Mouse (Mus musculus) intestine, embryonic 15.5 days (tissue): ENCODE results near the gene Eif4a1. TPM values are rescaled to one million over a fixed set of nuclear protein-coding genes. Genes with fewer than 3 reads are reported as not detected.
A peak's percentile ranks its signal among the peaks of the same experiment; 100 is the strongest.
"Not testable (repeated sequence)": the region's sequence is repeated elsewhere in the genome, so short reads cannot be mapped to it uniquely, and the experiment has no call there.

ENCODE experiments used
- ATAC-seq: fragments of 200-750 bp; cut with Nextera tagmentation; 2 replicates; pipeline ENCODE4 v1.8.0; 2017; ENCODE audit warnings: moderate TSS enrichment, moderate library complexity
- H3K27ac ChIP-seq: fragments of 300-500 bp; sonication (generic); 2 replicates; pipeline ENCODE4 v1.5.1; 2015; ENCODE audit warnings: mild to moderate bottlenecking, inconsistent platforms
- H3K27me3 ChIP-seq: fragments of 300-500 bp; sonication (generic); replicated peaks from 2 replicates; pipeline ENCODE4 v1.6.1; 2015; ENCODE audit warnings: inconsistent platforms
- H3K36me3 ChIP-seq: fragments of 300-500 bp; sonication (generic); 2 replicates; pipeline ENCODE4 v1.6.1; 2015; ENCODE audit warnings: inconsistent platforms
- H3K4me1 ChIP-seq: fragments of 300-500 bp; sonication (generic); replicated peaks from 2 replicates; pipeline ENCODE4 v1.6.1; 2015; ENCODE audit warnings: inconsistent platforms
- H3K4me2 ChIP-seq: fragments of 300-500 bp; sonication (generic); replicated peaks from 2 replicates; pipeline ENCODE4 v1.6.1; 2015; ENCODE audit warnings: mild to moderate bottlenecking, inconsistent platforms
- H3K4me3 ChIP-seq: fragments of 300-500 bp; sonication (generic); replicated peaks from 2 replicates; pipeline ENCODE4 v1.5.1; 2015; ENCODE audit warnings: inconsistent platforms
- H3K9ac ChIP-seq: fragments of 300-500 bp; sonication (generic); 2 replicates; pipeline ENCODE4 v1.6.1; 2015; ENCODE audit warnings: inconsistent platforms
- H3K9me3 ChIP-seq: fragments of 300-500 bp; sonication (generic); 2 replicates; pipeline ENCODE4 v1.6.1; 2016; ENCODE audit warnings: inconsistent platforms
- WGBS: fragments of 180-500 bp; shearing (Covaris S2); methylation state at CpG from one replicate; pipeline ENCODE4 v1.1.7; 2015; 5-methylcytosine and 5-hydroxymethylcytosine counted together
- polyA plus RNA-seq: library from polyadenylated mRNA; unstranded; fragments of >200 nt; fragmentation: Nextera tagmentation; extraction: Ambion mirVana; gene quantifications from 2 replicates; pipeline ENCODE4 v1.2.1, GENCODE M21; 2015

Eif4a1 gene
- polyA plus RNA-seq, 1 experiment from 2014 or later, result 559 TPM

DNA sequence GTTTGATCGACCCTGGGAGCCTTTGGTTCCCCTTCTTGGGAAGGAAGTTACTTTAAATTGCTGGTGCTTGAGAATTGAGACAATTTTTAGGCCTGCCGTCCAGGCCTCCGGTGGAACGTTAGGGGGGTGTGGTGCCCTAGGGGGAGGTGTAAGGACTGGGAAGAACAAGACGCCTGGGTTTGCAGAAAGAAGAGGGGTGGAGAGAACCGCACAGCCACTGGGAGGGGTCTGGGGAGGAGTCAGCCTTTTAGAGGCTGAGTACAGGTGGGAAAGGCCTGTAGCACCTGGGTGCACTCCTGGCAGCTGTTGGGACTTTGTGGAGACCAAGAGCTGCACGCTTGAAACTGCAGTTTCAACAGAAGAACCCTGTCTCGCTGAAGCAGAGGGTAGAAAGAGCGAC is 17.5 kb downstream of the Eif4a1 start:
- no peaks in the 10 kb centered on the region for H3K9me3 ChIP-seq
- H3K4me1 ChIP-seq, result peaks cover 12% of the 10 kb centered on the region
- WGBS, result 39% methylated on average over 9 of the region's 9 CpGs
- H3K27ac ChIP-seq, result peak overlapping the region; percentile 51
- ATAC-seq, result no peak
- 0 out of 2 replicates have a peak overlapping the region, but pooled peaks have one; percentile 13 for H3K9ac ChIP-seq
- no peaks in the 10 kb centered on the region for H3K27me3 ChIP-seq
- H3K4me2 ChIP-seq, result no peak overlapping the region
- H3K36me3 ChIP-seq, result peaks cover 47% of the 10 kb centered on the region
- H3K4me3 ChIP-seq, result no peak overlapping the region

DNA sequence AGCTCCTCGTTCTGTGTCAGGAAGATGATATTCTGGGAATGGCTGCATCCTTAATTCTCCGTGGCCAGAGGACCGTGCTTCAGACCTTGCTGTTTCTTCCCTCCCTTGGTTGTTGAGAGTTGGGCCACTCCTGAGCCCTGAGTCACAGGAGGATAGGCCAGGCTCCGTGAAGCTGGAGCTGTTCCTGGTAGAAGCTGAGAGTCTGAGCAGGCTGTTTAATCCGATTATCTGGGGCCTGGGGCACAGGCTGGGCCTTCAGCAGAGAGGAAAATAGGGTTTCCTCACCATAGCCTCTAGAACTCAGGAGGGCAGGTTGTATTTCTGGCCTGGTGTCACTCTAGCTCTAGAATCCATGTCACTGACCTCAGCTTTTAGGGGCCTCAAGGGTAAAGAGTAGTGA is 18.8 kb downstream of the Eif4a1 start:
- H3K27ac ChIP-seq, result no peak overlapping the region
- H3K27me3 ChIP-seq, result no peaks in the 10 kb centered on the region
- H3K9ac ChIP-seq, result no peak overlapping the region
- H3K4me3 ChIP-seq, result no peak overlapping the region
- 71% methylated on average over 5 of the region's 5 CpGs for WGBS
- ATAC-seq, result no peak
- peaks cover 12% of the 10 kb centered on the region for H3K4me1 ChIP-seq
- H3K9me3 ChIP-seq, result no peaks in the 10 kb centered on the region
- H3K4me2 ChIP-seq, result no peak overlapping the region
- H3K36me3 ChIP-seq, result peaks cover 53% of the 10 kb centered on the region

DNA sequence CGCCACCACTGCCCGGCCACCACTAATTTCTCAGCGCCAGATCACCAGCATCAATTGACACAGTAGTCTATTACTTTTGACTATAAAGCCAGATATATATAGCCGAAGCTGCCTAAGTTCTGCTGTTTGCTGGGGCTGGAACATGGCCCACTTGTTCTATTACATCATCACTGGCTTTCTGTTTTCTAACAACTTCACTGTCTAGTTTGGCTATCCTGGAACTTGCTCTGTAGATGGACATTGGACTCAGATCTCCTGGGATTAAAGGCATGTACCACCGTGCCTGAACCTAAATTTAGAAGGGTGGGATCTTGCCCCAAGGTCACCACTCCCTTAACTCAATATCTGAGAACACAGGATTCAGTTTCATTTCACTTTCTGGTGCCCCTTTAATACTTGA is 26.4 kb downstream of the Eif4a1 start:
- no peaks in the 10 kb centered on the region for H3K9me3 ChIP-seq
- 86% methylated on average over 5 of the region's 5 CpGs for WGBS
- H3K4me1 ChIP-seq, result no peaks in the 10 kb centered on the region
- no peak overlapping the region for H3K27ac ChIP-seq
- H3K27me3 ChIP-seq, result no peaks in the 10 kb centered on the region
- H3K4me2 ChIP-seq, result no peak overlapping the region
- no peak overlapping the region for H3K9ac ChIP-seq
- ATAC-seq, result no peak
- no peak overlapping the region for H3K4me3 ChIP-seq
- peaks cover 63% of the 10 kb centered on the region for H3K36me3 ChIP-seq

DNA sequence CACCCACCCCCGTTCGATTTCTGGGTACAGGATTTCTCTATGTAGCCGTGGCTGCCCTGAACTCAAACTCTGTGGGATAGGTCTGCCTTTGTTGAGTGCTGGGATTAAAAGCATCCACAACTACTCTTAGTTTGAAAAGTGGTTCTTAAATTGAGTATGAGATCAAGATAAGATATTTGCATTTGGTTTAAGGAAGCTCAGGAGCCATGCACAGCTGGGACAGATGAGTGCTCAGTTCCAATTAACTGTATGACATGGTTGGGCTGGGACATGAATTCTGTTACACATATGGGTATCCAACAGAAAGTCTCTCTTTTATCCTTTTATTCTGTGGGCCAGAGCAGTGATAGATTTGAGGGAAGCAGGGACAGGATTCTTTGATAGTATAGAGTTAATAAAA is 36.8 kb downstream of the Eif4a1 start:
- Histone ChIP-seq H3K9me3 (no peaks in the 10 kb centered on the region), H3K27ac (no peak overlapping the region), H3K4me1 (peaks cover 5% of the 10 kb centered on the region; the same call in 1 of the 2 replicates), H3K27me3 (no peaks in the 10 kb centered on the region), H3K36me3 (peaks cover 5% of the 10 kb centered on the region; the same call in 1 of the 2 replicates), H3K9ac (no peak overlapping the region), H3K4me2 (no peak overlapping the region; the same call in 1 of the 2 replicates), H3K4me3 (no peak overlapping the region)
- whole genome bisulfite sequencing, result 72% methylated on average over 3 of the region's 3 CpGs
- ATAC-seq, result no peak

DNA sequence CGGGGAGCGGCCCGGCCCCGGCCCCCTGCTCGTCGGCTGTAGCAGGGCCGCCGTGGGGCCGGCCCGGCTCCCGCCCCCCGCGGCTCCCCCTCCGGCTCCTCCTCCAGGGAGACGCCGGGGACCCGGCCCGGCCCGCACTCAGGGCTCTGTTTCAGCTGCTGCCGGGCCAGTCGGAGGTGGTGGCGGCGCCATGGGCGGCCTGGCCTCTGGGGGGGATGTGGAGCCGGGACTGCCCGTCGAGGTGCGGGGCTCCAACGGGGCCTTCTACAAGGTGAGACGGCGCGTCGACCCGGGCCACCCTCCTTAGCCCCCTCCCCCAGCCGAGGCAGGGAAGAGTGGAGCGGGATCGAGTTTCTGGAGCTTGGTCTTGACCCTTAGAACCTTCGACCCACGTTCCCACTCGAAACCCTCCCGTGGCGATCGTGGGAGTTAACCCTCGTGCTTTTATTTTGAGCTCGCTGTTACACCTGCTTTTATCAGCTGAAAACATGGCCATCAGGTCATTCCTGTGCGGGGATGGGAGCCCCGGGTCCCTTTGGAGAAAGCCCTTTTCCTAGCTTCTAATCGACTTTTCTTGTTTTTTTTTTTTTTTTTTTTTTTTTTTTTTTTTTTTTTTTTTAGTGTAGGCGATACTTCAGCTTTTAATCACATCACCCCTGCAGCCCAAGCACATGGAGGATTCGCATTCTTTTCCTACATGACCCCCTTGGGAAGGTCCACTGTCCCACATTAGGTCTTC is 38.9 kb downstream of the Eif4a1 start:
- H3K4me1 ChIP-seq, result peaks cover 5% of the 10 kb centered on the region; the same call in 1 of the 2 replicates
- H3K9ac ChIP-seq, result peak overlapping the region; percentile 96
- peak overlapping the region; percentile 97 for H3K27ac ChIP-seq
- H3K27me3 ChIP-seq, result no peaks in the 10 kb centered on the region
- H3K4me2 ChIP-seq, result peak overlapping the region; percentile 60
- ATAC-seq, result peak; percentile 80
- peak overlapping the region; percentile 97 for H3K4me3 ChIP-seq
- no peaks in the 10 kb centered on the region for H3K9me3 ChIP-seq
- under 1% methylated on average over 41 of the region's 50 CpGs for WGBS
- no peaks in the 10 kb centered on the region for H3K36me3 ChIP-seq

DNA sequence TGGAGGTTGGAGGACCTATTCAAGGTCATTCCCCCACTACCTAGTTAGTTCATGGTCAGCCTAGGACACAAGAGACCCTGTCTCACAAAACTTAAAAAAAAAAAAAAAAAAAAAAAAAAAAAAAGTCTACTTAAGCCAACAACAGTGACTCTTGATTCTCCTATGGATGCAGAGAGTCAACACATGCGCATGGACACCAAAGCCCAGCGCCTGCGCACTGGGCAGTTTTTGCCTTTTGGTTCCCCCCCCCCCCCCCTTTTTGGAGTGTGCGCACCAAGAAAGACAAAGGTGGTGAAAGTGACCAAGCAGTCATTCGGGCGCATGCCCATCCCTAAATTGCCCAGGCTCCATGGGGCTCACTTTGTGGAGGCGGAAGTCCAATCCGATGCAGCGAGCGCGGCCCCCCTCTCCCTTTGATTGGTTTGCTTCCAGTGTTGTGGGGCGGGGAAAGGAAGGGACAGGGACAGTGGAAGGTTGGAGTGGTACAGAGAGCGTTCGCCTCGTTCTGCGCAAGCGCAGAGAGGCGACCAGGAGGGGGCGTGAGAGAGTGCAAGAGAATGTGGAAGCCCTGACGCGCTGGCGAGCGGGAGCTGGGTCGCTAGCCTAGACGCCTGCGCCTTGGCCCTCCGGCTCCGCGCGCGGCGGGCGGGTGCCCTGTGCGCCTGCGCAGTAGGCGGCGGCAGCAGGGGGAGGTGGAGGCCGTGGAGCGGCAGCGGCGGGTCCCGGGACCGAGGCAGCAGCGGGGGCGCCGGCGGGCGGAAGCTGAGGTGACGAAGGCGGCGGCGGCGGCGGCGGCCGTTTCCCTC is 39.7 kb downstream of the Eif4a1 start, which contains the start of gene Fxr2:
Fxr2 (plus strand) TSS at position 707 of the 806 bp plus-strand sequence.
- WGBS, result under 1% methylated on average over 52 of the region's 56 CpGs
- peak; percentile 99 for ATAC-seq
- H3K4me2 ChIP-seq, result peak within 1 kb of the TSS; percentile 60
- no peaks in the 10 kb centered on the region for H3K9me3 ChIP-seq
- peak within 1 kb of the TSS; percentile 97 for H3K4me3 ChIP-seq
- H3K9ac ChIP-seq, result peak within 1 kb of the TSS; percentile 96
- H3K36me3 ChIP-seq, result no peaks in the 10 kb centered on the region
- no peaks in the 10 kb centered on the region for H3K27me3 ChIP-seq
- peaks cover 5% of the 10 kb centered on the region; the same call in 1 of the 2 replicates for H3K4me1 ChIP-seq
- peak within 1 kb of the TSS; percentile 97 for H3K27ac ChIP-seq

DNA sequence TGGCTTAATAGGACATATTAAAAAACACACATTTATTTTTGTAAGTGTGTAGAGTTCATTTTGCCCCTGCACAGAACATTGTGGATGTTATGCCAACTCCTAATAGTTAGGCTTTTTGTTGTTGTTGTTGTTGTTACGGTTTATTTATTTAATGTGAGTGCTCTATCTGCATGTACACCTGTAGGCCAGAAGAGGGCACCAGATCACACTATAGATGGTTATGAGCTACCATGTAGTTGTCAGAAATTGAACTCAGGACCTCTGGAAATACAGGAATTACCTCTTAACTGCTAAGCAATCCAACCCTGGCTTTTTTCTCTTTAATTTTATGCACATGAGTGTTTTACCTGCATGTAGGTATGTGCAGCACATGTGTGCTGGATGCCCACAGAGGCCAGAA is 42.4 kb downstream of the Eif4a1 start:
- no peak overlapping the region for H3K4me2 ChIP-seq
- peaks cover 4% of the 10 kb centered on the region; the same call in 1 of the 2 replicates for H3K4me1 ChIP-seq
- 80% methylated on average over 1 of the region's 1 CpGs for WGBS
- H3K9me3 ChIP-seq, result no peaks in the 10 kb centered on the region
- no peak for ATAC-seq
- no peaks in the 10 kb centered on the region for H3K27me3 ChIP-seq
- no peak overlapping the region for H3K27ac ChIP-seq
- H3K4me3 ChIP-seq, result no peak overlapping the region
- H3K36me3 ChIP-seq, result no peaks in the 10 kb centered on the region
- H3K9ac ChIP-seq, result no peak overlapping the region

DNA sequence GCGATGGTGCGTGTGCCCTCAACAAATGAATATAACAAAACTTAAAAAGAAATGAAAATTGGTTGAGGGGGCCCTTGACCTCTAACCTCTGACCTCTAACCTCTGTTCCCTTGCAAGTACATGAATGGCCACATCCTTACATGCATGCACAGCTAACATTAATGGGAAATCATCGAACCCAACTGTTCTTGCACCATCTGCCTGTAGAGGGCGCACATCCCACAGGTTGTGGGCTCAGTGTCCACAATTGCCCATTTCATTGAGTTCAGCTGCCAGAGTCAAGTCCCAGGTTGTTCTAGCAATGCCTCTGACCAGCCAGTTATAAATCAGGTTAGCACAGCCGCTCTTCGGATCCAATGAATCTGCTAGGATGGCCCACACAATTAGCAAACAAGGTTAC is 43.9 kb downstream of the Eif4a1 start:
- H3K9me3 ChIP-seq, result no peaks in the 10 kb centered on the region
- H3K4me3 ChIP-seq, result no peak overlapping the region
- 36% methylated on average over 6 of the region's 6 CpGs for WGBS
- no peaks in the 10 kb centered on the region for H3K4me1 ChIP-seq
- no peaks in the 10 kb centered on the region for H3K27me3 ChIP-seq
- H3K4me2 ChIP-seq, result no peak overlapping the region
- no peaks in the 10 kb centered on the region for H3K36me3 ChIP-seq
- no peak overlapping the region for H3K27ac ChIP-seq
- H3K9ac ChIP-seq, result no peak overlapping the region
- no peak for ATAC-seq

DNA sequence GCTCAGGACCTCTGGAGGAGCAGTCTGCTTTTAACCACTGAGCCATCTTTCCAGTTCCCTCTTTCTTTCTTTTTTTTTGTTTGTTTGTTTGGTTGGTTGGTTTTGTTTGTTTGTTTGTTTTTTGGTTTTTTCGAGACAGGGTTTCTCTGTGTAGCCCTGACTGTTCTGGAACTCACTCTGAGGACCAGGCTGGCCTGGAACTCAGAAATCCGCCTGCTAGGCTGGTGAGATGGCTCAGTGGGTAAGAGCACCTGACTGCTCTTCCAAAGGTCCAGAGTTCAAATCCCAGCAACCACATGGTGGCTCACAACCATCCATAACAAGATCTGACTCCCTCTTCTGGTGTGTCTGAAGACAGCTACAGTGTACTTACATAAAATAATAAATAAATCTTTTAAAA is 47.9 kb downstream of the Eif4a1 start:
- not testable (repeated sequence) for ATAC-seq
- WGBS, result 90% methylated on average over 2 of the region's 2 CpGs

DNA sequence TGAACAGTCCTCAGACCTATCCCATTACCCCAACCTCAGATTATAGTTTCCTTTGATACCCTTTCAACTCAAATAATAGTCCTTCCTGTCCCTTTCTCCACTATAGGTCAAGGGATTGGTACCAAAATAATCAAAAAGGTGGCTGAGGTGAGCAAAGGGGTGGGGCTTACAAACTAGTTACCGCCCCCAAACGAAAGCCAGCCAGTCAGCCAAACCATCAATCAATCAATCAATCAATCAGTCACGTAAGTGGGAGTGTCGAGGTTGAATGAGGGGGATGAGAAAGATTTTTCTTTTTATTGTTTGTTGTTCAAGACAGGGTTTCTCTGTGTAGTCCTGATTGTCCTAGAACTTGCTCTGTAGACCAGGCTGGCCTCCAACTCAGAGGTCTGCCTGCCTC is 49.2 kb downstream of the Eif4a1 start:
- no peaks in the 10 kb centered on the region for H3K27me3 ChIP-seq
- no peak for ATAC-seq
- no peaks in the 10 kb centered on the region for H3K9me3 ChIP-seq
- H3K4me1 ChIP-seq, result peaks cover 10% of the 10 kb centered on the region; the same call in 1 of the 2 replicates
- H3K9ac ChIP-seq, result no peak overlapping the region
- H3K36me3 ChIP-seq, result no peaks in the 10 kb centered on the region
- H3K4me3 ChIP-seq, result no peak overlapping the region
- H3K27ac ChIP-seq, result no peak overlapping the region
- peak overlapping the region; percentile 81 for H3K4me2 ChIP-seq
- 78% methylated on average over 4 of the region's 4 CpGs for WGBS

More for the DNA sequence above, 47.9 kb downstream of the Eif4a1 start:
- not testable (repeated sequence) for H3K27ac ChIP-seq, H3K4me3 ChIP-seq, H3K4me1 ChIP-seq, H3K4me2 ChIP-seq, H3K9me3 ChIP-seq, H3K36me3 ChIP-seq, H3K27me3 ChIP-seq, H3K9ac ChIP-seq

DNA sequence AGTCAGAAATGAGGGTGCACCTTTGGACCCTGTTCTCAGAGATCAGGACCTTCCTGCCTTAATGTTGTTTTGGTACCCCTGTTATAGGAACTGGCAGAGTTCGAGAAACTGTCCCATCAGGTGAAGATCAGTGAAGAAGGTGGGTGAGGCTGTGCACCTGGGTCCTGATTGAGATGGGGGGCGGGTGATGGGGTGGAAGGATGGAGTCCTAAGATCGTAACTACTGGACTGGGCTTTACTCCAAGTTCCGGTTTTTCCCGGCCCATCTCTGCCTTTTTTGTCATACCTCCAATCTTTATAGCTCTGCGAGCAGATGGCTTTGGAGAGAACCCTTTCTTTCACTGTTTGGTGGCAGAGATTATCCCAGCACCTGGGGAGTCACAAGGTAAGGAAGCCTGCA is 49.8 kb downstream of the Eif4a1 start:
- WGBS, result 19% methylated on average over 6 of the region's 6 CpGs
- ATAC-seq, result no peak; the same call in 1 of the 2 replicates
- 0 out of 2 replicates have a peak overlapping the region, but pooled peaks have one; percentile 66 for H3K27ac ChIP-seq
- H3K4me1 ChIP-seq, result peaks cover 10% of the 10 kb centered on the region; the same call in 1 of the 2 replicates
- H3K9me3 ChIP-seq, result no peaks in the 10 kb centered on the region
- peak overlapping the region; percentile 55 for H3K4me3 ChIP-seq
- peak overlapping the region; percentile 81 for H3K4me2 ChIP-seq
- peak overlapping the region; percentile 71 for H3K9ac ChIP-seq
- no peaks in the 10 kb centered on the region for H3K36me3 ChIP-seq
- no peaks in the 10 kb centered on the region for H3K27me3 ChIP-seq

DNA sequence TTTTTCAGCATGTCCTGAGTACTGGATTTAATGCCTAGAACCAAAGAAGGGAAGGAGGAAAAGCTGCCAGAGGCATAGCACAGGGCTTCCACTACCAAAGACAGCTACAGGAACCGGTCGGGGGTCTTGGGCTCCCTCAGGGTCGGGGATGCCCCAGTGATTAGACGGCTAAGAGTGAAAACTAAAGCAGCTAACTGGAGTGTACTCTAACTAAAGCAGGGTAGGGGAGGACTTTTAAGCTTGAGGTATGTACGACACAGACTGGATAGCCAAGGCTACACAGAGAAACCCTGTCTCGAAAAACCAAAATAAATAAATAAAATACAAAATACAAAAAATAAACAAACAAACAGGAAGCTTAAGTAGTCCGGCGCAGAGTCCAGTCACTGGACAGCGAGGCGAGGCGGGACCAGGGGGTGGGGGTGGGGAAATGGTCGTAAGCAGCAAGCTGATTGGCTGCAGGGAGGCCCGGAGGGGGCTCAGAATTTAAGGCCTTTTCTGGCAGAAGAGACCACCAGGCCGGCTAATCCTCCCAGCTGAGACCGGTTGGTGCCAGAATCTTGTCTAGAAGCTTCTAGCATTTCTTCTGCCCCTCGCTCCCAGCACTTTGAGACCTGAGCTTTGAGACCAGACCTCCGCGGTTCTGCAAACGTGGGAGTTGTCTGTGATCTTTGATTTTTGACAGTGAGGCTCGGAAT is 50.5 kb downstream of the Eif4a1 start, which contains the start of gene Sat2:
Sat2 (plus strand) TSS at position 454 of the 698 bp plus-strand sequence.
- WGBS, result 3% methylated on average over 20 of the region's 20 CpGs

More for the DNA sequence above, 50.5 kb downstream of the Eif4a1 start, which contains the start of gene Sat2:
- peak within 1 kb of the TSS; percentile 66 for H3K27ac ChIP-seq
- H3K36me3 ChIP-seq, result no peaks in the 10 kb centered on the region
- H3K27me3 ChIP-seq, result no peaks in the 10 kb centered on the region
- H3K9me3 ChIP-seq, result no peaks in the 10 kb centered on the region
- peak; percentile 88 for ATAC-seq
- H3K4me1 ChIP-seq, result peaks cover 10% of the 10 kb centered on the region; the same call in 1 of the 2 replicates
- H3K4me2 ChIP-seq, result peak within 1 kb of the TSS; percentile 81
- peak within 1 kb of the TSS; percentile 71 for H3K9ac ChIP-seq
- peak within 1 kb of the TSS; percentile 55 for H3K4me3 ChIP-seq
